Mouse (Mus musculus): Measurements from ENCODE around the gene Jmjd1c. TPM values are rescaled to one million over a fixed set of nuclear protein-coding genes. Genes with fewer than 3 reads are reported as not detected.
A peak's percentile ranks its signal among the peaks of the same experiment; 100 is the strongest.

Jmjd1c gene
- polyA plus RNA-seq (2012; rRNA removed) = 5.9 and 13.7 TPM in 2 replicates

DNA sequence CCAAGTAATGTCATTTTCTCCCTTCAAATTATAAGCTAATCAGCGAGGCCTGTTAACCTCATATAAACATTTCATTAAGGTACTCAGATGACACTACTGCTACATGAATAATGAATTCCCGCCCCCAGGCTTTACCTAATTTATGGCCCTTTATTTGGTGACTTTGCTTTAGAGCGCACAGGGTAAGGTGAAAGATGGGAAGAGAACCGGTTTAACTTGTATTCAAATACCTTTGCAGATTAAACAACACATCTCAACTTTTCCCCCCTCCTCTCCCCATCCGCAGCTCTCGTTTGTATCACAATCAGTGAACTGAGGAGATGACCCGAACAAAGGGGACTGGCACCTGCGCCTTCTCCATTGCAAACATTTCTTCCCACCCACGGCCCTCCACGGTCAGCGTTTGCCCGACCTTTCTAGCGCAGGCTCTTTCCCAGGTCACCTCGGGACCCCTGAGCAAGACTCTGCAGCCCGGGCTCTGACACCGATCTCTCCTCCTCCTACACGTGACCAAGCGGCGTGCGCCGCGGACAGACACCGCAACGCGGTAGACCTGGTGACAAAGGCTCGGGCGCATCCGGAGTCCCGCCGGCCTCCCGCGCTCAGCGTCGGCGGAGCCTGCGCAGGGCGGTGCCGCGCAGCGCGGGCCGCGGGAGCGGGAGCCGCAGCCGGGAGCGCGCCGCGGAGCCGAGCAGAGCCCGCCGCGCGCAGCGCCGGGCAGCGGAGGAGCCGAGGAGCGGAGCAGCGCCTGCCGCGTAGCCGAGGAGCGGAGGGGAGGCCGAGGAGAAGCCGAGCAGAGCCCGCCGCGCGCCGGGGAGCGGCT lies at the start of gene Jmjd1c:
Gene Jmjd1c, plus strand, starts transcription at position 328 of the 823 bp plus-strand sequence.
- WGBS = 1% methylated on average over 69 of the region's 73 CpGs
- DNase-seq (ENCODE audit: low read depth, low spot score) = no peak

DNA sequence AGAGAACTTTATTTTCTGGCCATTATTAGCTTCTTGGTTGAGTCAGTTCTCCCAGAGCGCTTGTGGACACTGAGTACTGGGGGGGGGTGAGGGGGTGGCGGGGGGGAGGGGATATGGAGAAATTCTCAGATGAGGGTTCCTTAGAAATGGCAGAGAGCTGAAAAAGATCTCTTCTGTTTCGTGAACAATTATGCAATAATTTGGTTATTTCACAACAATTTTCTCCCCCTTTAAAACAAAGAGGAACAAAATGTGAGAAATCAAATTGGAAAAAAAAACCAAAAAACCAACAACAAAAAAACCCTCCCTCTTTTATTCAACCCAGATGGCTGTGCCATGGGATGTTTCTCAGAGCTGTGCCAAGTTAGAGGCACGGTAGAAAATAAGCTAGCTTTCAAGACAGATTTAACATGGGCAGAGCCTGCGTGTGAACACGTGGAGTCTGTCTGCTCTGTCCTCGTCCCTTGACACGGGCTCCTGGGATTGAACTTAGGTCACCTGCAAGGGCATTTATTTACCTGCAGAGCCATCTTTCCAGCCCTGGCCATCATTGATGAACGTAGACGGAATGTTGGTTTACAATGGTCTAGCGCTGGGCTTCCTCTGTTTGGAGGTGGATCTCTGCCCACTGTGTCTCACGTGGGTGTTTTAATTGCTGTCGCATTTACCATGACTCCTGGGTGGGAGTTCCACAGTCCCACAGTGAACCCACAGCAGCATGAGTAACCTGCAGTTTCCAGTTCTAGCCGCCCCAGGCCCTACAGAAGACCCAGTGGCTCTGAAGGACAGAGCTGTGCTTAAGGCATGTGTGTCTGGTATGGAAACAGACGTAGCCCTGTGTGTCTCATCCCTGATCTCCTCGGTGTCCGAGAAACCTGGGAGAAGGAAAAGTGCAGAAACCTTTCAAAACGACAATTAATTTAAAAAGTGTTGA lies 47.9 kb upstream of the Jmjd1c start:
- no peak for DNase-seq (ENCODE audit: low read depth, low spot score)
- 74% methylated on average over 18 of the region's 18 CpGs for WGBS

DNA sequence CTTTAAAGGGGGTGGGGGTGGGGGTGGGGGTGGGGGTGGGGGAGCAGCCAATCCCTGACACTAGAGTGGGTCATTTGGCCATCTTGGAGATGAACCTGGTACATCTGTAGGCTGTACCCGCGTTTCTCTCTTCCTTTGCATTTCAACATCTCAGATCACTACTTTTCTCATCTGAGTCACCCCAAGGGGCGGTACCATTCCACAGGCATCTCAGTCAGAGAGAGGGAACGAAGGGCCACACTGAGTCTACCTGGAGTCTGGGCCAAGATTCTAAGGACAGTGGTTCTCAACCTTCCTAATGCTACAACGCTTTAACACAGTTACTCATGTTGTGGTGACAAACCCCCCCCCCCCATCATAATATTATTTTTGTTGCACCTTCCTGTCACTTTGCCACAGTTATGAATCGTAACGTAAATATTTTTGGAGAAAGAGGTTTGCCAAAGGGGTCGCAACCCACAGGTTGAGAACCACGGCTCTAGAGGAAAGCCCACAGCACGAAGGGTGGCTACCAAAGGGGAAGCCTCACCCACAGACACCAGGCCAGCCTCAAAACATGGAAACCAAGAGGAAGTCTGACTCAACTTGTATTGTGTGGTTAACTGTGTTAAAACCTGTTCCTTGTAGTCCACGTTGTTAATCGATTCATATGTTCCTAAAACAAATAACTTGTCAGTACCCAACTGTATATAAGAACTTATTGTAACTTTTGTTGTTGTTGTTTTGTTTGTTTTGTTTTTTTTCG lies 46.9 kb upstream of the Jmjd1c start:
- DNase-seq (ENCODE audit: low read depth, low spot score) = no peak
- 77% methylated on average over 13 of the region's 13 CpGs for WGBS

DNA sequence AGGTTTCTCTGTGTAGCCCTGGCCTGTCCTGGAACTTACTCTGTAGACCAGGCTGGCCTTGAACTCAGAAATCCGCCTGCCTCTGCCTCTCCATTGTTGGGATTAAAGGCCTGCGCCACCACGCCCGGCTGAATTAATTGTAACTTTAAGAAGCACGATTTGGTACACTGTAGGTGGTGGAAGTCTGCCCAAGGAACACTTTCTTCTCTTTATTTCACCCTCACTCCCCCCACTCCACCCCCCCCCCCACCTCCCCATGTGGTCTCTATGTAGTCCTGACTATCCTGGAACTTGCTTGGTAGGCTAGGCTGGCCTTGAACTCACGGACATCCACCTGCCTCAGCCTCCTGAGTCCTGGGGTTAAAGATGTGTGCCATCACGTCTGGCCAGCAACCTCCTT lies 46.3 kb upstream of the Jmjd1c start:
- DNase-seq (ENCODE audit: low read depth, low spot score) = no peak
- 91% methylated on average over 7 of the region's 7 CpGs for WGBS

DNA sequence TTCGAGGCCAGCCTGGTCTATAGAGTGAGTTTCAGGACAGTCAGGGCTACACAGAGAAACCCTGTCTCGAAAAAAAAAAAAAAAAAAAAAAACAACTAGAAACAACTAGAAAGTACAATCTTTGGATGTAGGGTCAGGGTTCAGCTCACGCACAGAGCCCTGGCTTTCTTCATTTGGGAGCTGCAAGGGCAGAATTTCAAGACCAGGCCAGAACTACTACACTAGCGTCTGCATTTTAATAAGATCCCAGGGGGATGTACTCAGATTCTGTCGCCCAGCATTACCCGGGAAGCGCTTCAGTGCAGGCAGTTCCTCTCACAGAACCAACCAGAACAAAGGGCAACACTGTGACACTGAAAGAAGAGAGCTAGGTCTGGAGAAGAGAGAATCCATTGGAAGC lies 45.2 kb upstream of the Jmjd1c start:
- no peak for DNase-seq (ENCODE audit: low read depth, low spot score)
- 79% methylated on average over 7 of the region's 7 CpGs for WGBS

DNA sequence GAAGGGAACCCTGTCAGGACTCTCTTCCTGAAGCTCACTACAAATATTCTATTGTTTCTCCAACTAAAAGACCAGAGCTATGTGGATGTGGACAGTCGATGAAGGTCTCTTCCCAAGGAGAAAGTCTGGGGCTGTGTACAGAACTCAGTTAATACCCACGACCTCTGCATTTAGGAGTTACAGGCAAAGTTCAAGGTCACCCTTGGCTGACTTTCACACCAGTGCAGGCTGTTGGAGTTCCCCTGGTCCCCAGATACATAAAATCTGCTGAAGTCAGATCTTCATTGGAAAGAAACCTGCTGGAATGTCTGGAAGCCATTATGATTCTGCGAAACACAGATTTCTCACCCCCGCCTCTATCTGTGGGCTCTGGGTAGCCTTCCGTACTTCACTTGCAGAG lies 44.5 kb upstream of the Jmjd1c start:
- DNase-seq (ENCODE audit: low read depth, low spot score) = no peak
- 81% methylated on average over 5 of the region's 5 CpGs for WGBS

DNA sequence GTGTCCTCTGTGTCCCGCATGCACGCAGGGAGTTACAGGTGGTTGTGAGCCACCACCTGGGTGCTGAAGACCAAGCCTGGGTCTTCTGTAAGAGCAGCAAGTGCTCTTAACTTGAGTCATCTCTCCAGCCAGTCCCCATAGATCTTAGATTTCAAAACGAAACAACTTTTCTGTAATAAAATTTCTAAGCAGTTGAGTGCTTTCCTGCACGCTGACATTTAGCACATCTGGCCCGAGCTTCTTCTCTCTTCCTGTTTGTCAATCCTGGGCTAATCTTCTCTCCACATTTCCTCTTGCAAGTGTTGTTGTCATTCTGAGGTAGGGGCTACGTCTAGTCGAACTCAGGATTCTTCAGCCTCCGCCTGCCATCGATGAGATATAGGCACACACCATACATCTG lies 43.5 kb upstream of the Jmjd1c start:
- WGBS = 38% methylated on average over 9 of the region's 9 CpGs
- DNase-seq (ENCODE audit: low read depth, low spot score) = no peak

DNA sequence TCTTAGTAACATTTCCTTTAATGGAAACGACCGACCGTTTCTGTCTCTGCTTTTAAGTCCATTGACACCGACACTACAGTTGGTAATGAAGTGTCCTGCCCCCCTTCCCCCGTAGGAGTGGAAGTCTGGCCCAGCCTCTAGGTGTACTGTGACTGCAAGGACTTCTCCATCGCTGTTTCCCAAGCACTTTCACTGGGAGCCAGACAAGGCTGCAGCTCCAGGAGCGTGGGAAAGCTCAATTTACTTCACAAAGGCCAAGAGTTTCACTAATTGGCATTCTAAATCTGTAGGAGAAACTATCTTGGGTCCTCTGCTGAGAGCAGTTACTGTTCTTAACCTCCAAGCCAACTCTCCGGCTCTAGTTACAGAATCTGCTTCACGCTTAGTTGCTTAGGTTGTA lies 42.5 kb upstream of the Jmjd1c start:
- no peak for DNase-seq (ENCODE audit: low read depth, low spot score)
- WGBS = 65% methylated on average over 9 of the region's 9 CpGs

DNA sequence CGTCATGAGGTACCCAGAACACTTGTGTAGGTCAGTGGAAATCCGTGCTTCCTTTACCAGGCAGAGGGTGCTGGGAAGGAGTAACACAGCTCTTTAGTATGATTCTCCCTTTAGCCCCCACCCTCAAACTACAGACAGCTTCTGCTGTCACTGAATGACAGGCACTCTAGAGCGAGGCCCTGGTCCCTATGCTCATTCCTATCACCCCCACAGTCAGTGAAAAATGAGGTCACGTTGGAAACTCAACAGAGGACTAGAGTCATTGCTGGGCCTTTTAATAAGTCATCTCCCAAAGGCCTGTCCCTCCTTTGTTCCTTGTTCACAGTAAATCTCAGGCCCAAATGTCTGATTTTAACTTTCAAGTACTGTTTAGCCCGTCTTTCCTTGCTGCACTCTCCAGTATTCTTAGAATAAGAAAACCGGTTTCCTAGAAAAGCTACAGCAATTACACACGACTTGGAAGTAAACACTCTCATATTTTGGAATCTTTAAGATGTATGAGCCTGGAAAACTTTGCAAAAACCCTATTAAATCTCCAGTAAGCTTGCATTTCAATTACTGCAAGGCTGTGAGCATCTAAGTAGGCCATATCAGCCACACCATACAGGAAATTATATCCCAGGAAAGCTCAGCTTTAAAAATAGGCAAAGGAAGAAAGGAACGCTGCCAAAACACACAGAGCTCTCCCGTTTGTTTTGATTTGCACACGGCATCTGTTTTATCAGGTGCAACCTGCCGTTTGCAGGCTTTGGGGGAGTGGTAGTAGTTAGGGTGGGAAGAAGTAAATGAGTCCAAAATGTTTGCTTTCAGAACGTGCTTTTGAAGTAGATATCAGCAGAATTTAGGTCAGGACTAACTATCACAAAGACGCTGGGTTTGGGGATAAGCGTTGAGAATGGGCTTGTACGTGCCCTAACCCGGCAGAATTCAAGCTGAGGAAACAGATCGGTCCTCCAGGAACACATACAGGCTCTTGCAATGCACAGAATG lies 39.8 kb upstream of the Jmjd1c start:
- 23% methylated on average over 17 of the region's 17 CpGs for WGBS
- DNase-seq (ENCODE audit: low read depth, low spot score) = peak; percentile 67

DNA sequence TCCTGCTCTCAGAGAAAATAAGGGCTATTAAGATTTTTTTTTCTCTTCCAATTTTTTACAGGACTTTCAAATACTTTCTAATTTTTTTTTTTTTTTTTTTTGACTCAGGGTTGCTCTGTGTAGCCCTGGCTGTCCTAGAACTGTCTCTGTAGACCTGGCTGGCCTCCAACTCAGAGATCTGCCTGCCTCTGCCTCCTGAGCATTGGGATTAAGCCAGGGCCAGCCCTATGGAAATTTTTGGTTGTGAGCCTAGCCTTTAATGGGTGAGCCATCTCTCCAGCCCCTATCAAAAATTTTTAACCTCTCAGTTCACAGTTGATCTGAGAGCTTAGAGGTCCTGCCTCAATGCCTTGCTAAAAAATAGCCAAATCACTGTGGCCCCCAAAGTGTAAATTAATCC lies 38.7 kb upstream of the Jmjd1c start:
- DNase-seq (ENCODE audit: low read depth, low spot score) = no peak

DNA sequence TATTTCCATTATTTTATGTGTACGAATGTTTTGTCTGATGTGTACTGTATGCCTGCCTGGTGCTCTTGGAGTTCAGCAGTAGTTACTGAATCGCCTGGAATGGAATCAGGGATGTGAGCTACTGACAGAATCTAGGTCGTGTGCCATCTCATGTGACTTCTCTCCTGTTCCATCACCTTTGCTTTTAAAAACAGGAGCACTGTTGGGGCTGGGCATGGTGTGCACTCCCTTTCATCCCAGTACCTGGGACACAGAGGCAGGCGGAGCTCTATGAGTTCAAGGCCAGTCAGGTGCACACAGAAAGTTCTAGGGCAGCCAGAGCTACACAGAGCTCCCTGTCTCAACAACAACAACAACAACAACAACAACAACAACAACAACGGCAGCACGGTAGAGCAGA lies 38.2 kb upstream of the Jmjd1c start:
- 84% methylated on average over 6 of the region's 6 CpGs for WGBS
- no peak for DNase-seq (ENCODE audit: low read depth, low spot score)

DNA sequence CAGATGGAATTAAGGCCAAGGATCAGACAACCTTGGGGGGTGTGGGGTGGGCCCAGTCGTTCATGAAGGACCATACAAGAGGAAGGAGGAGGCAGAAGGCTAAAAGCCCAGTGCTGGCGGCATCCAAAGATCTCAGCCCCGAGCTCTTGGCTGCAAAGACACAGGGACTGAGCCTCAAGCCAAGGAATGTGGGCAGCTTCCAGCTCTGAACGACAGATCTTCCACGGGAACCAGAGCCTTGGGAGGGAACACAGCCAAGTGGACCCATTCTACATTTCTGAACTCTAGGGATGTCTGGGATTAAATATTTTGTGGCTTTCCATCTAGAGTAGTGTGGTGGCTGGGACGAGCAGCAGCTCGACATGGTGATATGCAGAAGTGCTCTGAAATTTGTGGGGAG lies 37.6 kb upstream of the Jmjd1c start:
- WGBS = 54% methylated on average over 7 of the region's 7 CpGs
- no peak for DNase-seq (ENCODE audit: low read depth, low spot score)

DNA sequence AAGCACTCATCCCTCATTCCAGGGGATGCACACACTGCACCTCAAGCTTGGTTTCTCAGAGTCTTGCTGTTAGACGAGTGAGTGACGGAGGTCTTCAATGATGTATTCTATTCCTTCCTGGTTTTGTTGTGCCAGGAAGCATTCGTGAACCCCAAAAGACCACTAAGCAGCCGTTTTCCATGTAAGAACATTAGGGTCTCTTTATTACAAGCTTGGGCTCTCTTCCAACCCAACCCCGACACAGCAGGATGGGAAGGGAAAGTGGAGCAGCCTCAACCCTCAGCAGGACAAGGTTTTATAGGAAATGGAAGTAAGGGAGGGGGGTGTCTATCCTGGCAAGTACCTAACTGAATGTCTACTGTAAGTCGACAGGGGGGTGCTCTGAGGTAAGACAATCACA lies 37.2 kb upstream of the Jmjd1c start:
- WGBS = 57% methylated on average over 6 of the region's 6 CpGs
- no peak for DNase-seq (ENCODE audit: low read depth, low spot score)

DNA sequence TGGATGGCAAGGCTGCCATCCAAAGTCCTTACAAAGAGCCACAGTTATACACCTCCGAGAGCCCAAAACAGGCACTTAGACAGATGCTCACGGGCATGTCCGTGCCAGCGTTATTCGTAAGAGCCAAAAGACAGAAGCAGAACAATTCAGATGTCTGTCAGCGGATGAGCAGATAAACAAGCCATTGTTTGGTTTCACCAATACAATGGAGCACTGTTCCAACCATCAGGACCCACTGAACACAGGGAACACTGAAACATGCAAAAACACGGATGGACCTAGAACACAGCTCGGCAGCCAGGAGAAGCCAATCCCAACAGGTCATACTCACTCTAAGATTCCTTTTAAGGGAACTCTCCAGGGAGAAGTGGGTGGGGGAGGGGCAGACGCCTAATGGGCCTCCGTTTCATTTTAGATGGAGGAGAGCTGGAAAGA lies 34.5 kb upstream of the Jmjd1c start:
- DNase-seq (ENCODE audit: low read depth, low spot score) = no peak
- 70% methylated on average over 10 of the region's 10 CpGs for WGBS

DNA sequence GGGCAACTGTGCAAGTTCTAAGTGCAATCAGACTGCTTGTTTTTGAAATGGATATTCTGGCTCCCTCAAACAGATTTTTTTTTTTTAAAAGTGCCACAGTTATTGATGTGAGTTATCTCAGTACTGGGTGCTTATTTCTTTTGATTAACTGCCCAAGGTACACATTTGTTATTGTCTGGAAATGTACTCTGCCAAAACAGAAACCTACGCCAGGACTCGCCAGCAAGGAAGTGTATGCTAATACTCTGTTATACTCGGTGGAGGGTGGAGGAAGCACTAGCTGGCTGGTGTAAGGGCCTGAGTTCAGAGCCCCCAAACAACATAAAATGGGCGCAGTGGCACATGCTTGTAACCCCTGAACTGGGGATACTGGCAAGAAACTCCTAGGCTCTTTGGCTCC lies 34.1 kb upstream of the Jmjd1c start:
- WGBS = 46% methylated on average over 4 of the region's 4 CpGs
- DNase-seq (ENCODE audit: low read depth, low spot score) = no peak

DNA sequence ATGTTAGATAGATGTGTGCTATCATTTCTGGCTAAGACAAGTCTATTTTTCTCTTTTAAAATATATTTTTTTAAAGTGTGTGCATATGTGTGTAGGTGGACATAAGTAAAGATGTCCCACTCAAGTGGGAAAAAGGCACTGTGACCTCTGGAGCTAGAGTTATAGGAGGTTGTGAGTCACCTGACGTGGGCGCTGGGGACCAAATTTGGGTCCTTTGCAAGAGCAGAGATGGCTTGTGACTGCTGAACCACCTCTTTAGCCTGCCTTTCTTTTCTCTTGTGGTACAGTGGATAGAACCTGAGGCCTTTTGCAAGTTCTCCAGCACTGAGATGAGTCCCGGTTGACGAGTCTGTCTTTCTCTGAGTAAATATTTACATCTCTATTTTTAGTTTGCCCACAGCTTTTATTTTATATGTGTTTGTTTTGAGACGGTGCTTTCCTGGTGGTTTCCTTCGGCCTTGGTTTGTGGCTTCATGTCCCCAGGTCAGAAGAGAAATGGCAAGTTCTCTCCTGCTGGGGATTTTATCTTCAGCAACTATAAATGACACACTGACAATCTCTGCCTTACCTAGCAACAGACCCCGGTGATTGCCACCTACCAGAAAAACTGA lies 30.5 kb upstream of the Jmjd1c start:
- no peak for DNase-seq (ENCODE audit: low read depth, low spot score)
- WGBS = 35% methylated on average over 7 of the region's 7 CpGs

DNA sequence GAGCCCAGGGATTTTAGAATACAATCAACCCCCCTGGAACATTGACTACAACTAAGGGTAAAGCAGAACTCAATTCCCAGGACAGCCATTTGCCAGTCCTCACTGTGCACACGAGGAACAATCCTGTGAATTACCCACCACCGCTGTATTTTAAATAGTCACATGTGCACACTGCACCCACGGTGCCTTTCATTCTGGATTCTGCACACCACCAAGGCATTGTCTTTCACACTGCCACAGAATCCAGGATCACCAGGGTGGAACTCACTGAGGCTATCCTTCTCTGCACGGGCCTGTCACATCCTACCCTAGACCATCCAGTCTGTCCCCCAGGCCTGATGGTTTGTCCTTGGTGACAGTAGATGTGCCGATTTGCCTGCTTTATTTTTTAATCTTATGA lies 30.0 kb upstream of the Jmjd1c start:
- DNase-seq (ENCODE audit: low read depth, low spot score) = no peak
- WGBS = 52% methylated on average over 5 of the region's 5 CpGs

DNA sequence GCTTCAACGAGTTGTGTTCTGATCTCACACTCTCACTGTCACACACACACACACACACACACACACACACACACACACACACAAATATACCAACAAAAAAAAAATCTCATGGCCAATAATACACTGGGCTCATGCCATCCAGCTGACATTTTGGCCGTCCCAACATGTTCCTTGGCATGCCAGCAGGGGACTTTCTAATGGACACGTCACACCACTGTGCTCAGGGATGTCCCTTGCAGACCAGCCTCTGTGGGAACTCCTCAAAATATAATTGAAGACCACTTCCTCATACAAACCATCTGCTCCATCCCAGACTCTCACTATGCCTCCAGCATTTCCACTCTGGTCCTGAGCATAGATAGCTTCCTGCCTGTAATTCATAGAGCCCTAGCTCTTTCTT lies 29.5 kb upstream of the Jmjd1c start:
- 74% methylated on average over 3 of the region's 3 CpGs for WGBS
- no peak for DNase-seq (ENCODE audit: low read depth, low spot score)

DNA sequence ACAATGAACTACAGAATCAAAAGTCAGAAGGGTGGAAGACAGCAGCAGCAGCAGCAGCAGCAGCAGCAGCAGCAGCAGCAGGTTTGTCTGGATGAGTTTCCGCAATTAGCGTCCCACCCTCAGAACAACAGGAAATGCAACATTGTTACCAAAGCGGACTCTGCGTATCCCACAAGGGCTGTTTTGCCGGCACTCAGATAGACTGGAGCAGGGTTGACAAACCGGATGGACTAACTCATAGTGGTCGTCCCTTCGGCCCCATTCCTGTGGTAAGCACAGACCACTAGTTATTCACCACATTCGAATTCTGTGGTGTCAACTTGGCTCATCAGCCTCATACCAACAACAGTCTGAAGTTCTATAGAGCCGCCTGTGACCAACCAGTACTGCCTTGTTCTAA lies 26.9 kb upstream of the Jmjd1c start:
- WGBS = 84% methylated on average over 10 of the region's 10 CpGs
- DNase-seq (ENCODE audit: low read depth, low spot score) = no peak

Measured in large intestine, adult 2 months (tissue).